Mouse (Mus musculus): Measurements from ENCODE around the gene Vsx1.

DNA sequence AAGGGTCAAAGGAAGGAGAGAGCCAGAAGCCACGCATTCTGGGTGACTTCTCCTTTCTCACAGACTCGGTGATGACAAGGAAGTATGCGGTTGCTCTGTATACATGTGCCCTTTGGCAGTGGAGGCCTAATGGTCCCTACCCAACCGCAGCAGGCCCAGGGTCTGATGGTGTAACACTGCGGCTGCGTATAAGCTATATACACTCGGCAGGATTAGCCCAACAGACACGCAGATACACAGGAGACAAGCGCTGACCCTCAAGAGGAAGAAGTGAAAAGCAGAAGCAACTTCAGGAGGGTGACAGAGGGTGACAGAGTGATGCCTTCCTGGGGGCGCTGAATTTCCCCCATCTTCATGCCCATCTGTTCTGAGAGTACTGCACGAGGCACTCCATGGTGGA lies 15.2 kb downstream of the Vsx1 start:
- TF ChIP-seq CTCF (IDR thresholded peaks at IDR 0.05; ENCODE audit: control insufficient read depth, insufficient read depth, insufficient read length) (no peak), MAX (IDR thresholded peaks at IDR 0.05) (no peak), USF1 (IDR thresholded peaks at IDR 0.05; ENCODE audit: low read depth) (no peak), MYOD1 (IDR thresholded peaks at IDR 0.05; ENCODE audit: control insufficient read depth, insufficient read length, low read depth) (no peak), MYOG (IDR thresholded peaks at IDR 0.05; ENCODE audit: control insufficient read depth, extremely low read depth, insufficient read length) (no peak), FOSL1 (IDR thresholded peaks at IDR 0.05; ENCODE audit: insufficient read depth, low read length, poor library complexity, severe bottlenecking) (no peak)

Measured in C2C12 (cell line).